Mouse (Mus musculus) heart, embryonic 10.5 days (tissue): ENCODE measurements at regions not wholly inside any gene's neighbourhood (a gene's known extent, or its start where the extent isn't known, plus 50 kb on each side); places are given as distances from the start of the nearest gene placed in this dataset.

Source experiments
- DNase-seq: peaks from one replicate; pipeline ENCODE4 v3.0.0-alpha.2; 2017; ENCODE audit warnings: low spot score
- H3K27ac ChIP-seq: fragments of 300-500 bp; sonication (generic); 2 replicates; pipeline ENCODE4 v1.5.1; 2016; ENCODE audit warnings: mild to moderate bottlenecking
- H3K27me3 ChIP-seq: fragments of 300-500 bp; sonication (generic); 2 replicates; pipeline ENCODE4 v1.6.1; 2016; ENCODE audit warnings: mild to moderate bottlenecking; ENCODE audit not compliant: poor library complexity, insufficient read depth, severe bottlenecking
- H3K36me3 ChIP-seq: fragments of 300-500 bp; sonication (generic); 2 replicates; pipeline ENCODE4 v1.6.1; 2016; ENCODE audit warnings: mild to moderate bottlenecking, moderate library complexity
- H3K4me1 ChIP-seq: fragments of 300-500 bp; sonication (generic); 2 replicates; pipeline ENCODE4 v1.6.1; 2016; ENCODE audit warnings: mild to moderate bottlenecking
- H3K4me3 ChIP-seq: fragments of 300-500 bp; sonication (generic); 2 replicates; pipeline ENCODE4 v1.5.1; 2016; ENCODE audit warnings: mild to moderate bottlenecking, moderate library complexity
- H3K9me3 ChIP-seq: fragments of 300-500 bp; sonication (generic); 2 replicates; pipeline ENCODE4 v1.6.1; 2016; ENCODE audit warnings: mild to moderate bottlenecking, moderate library complexity
- whole genome bisulfite sequencing: fragments of 180-500 bp; shearing (Covaris S2); methylation state at CpG from one replicate; pipeline ENCODE4 v1.1.7; 2016; 5-methylcytosine and 5-hydroxymethylcytosine counted together

DNA sequence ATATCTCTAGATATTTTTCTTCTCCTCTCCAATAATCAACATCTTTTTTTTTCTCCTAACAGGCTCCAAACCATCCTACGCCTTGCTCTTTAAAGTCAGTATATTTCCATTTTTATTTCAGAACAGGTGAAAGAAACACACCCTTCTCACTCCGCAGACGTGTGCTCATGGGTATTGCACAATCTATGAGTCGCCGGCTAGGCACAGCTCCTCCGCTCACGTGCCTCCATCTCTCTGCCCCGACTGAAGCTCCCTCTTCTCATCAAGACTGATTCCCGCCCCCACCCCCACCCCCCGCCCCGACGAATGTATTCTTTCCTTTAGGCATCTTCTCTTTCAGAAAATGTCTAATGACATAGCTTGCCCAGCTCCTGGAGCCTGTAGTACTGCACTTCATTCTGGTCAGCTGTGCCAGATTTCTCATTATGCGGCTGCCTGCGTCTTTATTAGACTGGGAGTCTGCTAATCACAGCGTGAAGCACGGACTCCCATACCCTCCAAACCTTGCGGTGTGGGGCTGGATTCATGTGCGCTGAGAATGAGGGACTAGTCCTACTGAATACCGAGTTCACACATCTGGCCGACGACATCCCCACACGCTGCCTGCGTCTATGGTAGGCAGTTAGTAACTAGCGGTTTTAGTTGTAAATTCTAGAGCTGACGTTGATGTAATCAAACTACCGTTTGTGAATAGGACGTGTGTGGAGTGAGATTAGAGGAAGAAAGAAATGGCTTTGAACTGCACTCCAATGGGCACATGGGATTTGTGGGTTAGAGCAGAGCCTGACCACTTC lies 327.9 kb downstream of the Adamts20 start:
- H3K36me3 ChIP-seq, result 0 out of 2 replicates have a peak, but pooled peaks cover 4% of the 10 kb centered on the region
- H3K9me3 ChIP-seq, result no peaks in the 10 kb centered on the region
- no peak overlapping the region for H3K4me3 ChIP-seq
- no peak for DNase-seq
- H3K4me1 ChIP-seq, result no peaks in the 10 kb centered on the region
- 78% methylated on average over 27 of the region's 27 CpGs for WGBS
- no peaks in the 10 kb centered on the region for H3K27me3 ChIP-seq
- no peak overlapping the region for H3K27ac ChIP-seq

DNA sequence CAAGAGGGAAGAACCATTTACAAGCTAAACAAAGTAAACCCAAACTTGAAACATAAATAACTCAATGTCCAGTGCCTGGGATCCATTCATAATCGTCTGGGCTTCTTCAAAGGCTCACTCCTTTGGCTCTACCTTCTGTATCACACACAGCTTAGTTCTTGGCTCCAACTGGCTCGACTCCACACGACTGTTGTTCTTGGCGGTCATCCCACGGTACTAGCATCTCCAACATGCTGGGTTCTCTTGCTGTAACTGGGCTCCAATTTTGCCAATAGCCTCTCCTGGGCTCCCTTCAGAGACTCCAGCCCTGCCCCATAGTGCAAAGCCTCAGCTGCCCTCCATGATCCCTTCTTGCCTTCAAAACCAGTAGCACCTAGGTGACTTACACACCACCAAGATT lies 352.4 kb downstream of the Adamts20 start:
- WGBS, result 83% methylated on average over 5 of the region's 5 CpGs
- H3K9me3 ChIP-seq, result no peaks in the 10 kb centered on the region
- H3K27ac ChIP-seq, result no peak overlapping the region
- DNase-seq, result no peak
- no peaks in the 10 kb centered on the region for H3K27me3 ChIP-seq
- H3K4me1 ChIP-seq, result no peaks in the 10 kb centered on the region
- no peaks in the 10 kb centered on the region for H3K36me3 ChIP-seq
- H3K4me3 ChIP-seq, result no peak overlapping the region

DNA sequence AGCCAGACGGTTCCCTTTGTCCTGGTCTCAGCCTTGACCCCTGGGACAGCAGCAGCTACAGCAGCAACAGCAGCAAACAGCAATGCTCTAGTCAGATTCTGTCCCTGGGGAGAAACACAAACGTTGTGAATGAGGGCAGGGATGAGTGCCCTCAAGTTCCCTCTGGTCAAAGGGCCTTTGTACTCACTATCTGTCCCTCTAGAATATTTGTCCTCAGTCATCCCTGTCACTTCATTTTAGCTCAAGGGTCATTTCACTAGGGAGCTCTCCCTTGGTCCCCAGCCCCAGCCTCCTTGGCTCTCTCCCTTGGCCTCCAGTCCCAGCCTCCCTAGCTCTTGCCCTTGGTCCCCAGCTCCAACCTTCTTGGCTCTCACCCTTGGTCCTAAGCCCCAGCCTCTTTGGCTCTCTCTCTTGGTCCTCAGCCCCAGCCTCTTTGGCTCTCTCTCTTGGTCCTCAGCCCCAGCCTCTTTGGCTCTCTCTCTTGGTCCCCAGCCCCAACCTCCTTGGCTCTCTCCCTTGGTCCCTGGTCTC lies 358.0 kb downstream of the Adamts20 start:
- no peak overlapping the region for H3K4me3 ChIP-seq
- WGBS, result 29% methylated on average over 2 of the region's 2 CpGs

DNA sequence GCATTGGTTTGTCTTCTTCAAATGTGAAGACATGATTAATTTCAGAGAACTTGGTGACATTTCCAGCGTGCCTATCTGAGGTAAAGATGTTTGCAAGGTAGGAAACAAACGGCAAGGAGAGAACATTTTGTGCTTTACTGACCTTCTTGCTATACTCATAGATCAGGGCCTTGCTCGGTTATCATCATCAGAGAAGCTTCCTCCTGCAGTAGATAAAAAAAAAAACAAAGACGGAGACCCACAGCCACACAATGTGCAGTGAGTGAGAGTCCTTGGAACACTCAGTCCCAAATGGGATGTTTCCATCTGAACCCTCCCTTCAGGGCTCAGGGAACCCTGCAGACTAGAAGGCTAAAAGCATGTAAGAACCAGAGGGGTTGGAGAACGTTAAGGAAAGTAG lies 374.6 kb downstream of the Adamts20 start:
- DNase-seq, result no peak
- no peak overlapping the region for H3K27ac ChIP-seq
- WGBS, result 68% methylated on average over 5 of the region's 5 CpGs
- H3K27me3 ChIP-seq, result no peaks in the 10 kb centered on the region
- no peaks in the 10 kb centered on the region for H3K4me1 ChIP-seq
- no peak overlapping the region for H3K4me3 ChIP-seq
- no peaks in the 10 kb centered on the region for H3K9me3 ChIP-seq
- H3K36me3 ChIP-seq, result no peaks in the 10 kb centered on the region

More for the DNA sequence above, 358.0 kb downstream of the Adamts20 start:
- Histone ChIP-seq H3K36me3 (no peaks in the 10 kb centered on the region), H3K9me3 (no peaks in the 10 kb centered on the region), H3K27ac (no peak overlapping the region), H3K4me1 (peaks cover 5% of the 10 kb centered on the region; the same call in 1 of the 2 replicates), H3K27me3 (no peaks in the 10 kb centered on the region)
- DNase-seq, result no peak

DNA sequence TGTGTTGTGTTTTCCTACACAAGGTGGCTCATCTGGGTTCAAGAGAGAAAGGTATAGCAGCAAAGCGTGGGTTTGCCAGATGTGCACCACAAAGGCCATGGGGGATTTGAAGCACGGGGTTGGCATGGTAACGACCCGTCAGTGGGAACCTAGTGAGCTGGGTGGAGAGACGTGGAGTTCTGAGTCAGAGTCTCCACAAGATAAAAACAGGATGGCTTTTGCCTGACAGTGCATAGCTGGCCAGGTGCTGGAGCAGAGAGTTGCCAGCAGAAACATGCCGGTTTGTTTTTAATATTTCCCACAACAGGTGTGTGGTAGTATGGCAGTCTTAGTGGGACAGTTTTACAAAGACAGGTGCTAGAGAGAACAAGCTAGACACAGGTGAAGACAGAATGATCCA lies 375.4 kb downstream of the Adamts20 start:
- no peaks in the 10 kb centered on the region for H3K4me1 ChIP-seq
- H3K27ac ChIP-seq, result no peak overlapping the region
- 68% methylated on average over 6 of the region's 6 CpGs for WGBS
- no peaks in the 10 kb centered on the region for H3K27me3 ChIP-seq
- no peak overlapping the region for H3K4me3 ChIP-seq
- H3K36me3 ChIP-seq, result no peaks in the 10 kb centered on the region
- no peaks in the 10 kb centered on the region for H3K9me3 ChIP-seq
- no peak for DNase-seq

DNA sequence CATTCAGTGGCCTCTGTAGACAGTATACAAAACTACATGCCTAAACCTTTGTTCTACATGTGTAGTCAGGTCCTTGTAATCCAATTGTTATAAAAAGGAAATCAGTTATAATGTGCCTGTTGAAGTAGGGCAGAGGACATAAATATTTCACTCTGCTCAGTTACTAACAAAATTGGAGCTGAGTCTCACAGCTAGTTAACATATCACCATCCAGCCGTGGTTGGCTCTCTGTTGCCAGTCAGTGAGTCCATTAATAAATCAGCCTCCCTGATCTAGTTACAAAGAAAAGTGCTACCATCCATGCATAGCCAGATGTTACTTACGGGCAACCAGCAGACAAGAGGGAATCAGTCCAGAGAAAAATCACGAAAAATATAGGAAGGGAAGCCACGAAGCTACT lies 382.8 kb downstream of the Adamts20 start:
- no peaks in the 10 kb centered on the region for H3K27me3 ChIP-seq
- 88% methylated on average over 4 of the region's 4 CpGs for WGBS
- no peaks in the 10 kb centered on the region for H3K9me3 ChIP-seq
- no peak overlapping the region for H3K27ac ChIP-seq
- no peaks in the 10 kb centered on the region for H3K36me3 ChIP-seq
- no peaks in the 10 kb centered on the region for H3K4me1 ChIP-seq
- H3K4me3 ChIP-seq, result no peak overlapping the region
- DNase-seq, result no peak

DNA sequence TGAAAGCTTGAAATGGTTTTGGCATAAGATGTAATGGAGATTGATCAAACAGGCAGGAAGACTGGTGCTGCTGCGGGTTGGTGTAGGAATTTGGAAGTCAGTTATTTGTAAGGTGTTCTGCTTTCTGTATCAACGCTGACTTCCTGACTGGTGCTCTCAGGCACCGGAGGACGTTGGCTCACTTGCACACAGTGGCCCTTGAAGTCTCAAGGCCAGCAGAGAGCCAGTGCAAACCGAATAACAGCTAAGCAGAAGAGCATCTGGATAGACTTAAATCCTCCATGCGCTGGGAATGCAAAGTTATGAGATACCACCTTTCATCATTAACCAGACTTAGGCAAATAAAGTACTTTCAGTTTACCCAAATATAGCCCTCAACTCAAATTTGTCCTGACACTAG lies 388.2 kb downstream of the Adamts20 start:
- H3K27ac ChIP-seq, result no peak overlapping the region
- no peaks in the 10 kb centered on the region for H3K36me3 ChIP-seq
- DNase-seq, result no peak
- no peaks in the 10 kb centered on the region for H3K9me3 ChIP-seq
- no peaks in the 10 kb centered on the region for H3K4me1 ChIP-seq
- H3K4me3 ChIP-seq, result no peak overlapping the region
- H3K27me3 ChIP-seq, result no peaks in the 10 kb centered on the region
- WGBS, result 77% methylated on average over 6 of the region's 6 CpGs

DNA sequence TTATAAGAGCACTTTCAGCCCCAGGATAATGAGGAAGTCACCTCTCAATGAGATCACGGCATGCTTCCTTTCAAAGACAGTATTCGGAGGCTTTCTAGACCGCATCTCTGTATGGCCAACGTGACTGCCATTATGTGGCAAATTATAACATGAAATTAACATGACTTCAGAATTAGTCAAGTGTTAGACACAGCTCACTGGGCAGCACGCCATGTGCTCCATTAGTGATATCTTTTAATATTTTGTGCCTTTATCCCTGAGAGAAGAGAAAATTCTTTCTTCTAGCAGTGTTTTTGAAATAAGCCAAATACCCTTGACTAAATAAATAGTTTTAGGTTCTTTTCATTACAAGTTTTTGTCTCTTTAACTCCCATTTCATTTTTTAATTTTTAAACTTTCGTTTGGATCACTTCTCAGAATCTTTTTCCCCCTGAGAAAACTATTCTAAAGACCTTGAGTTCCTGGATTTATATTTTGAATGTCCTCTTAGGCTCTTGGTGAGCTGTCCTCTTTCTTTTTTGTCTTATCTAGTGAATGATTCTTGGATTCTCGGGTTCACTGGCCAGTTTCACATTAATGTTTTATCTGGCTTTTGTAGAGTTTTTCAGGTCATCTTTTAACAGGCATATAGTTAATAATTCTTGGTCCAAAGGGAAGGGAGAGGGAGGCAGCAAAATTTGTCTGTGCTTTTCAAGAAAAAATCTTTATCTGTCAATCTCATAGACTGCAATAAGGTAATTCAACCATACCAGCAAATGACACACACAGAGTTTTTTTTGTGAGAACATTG lies 390.9 kb downstream of the Adamts20 start:
- no peak for DNase-seq
- no peak overlapping the region for H3K27ac ChIP-seq
- WGBS, result 81% methylated on average over 7 of the region's 7 CpGs

DNA sequence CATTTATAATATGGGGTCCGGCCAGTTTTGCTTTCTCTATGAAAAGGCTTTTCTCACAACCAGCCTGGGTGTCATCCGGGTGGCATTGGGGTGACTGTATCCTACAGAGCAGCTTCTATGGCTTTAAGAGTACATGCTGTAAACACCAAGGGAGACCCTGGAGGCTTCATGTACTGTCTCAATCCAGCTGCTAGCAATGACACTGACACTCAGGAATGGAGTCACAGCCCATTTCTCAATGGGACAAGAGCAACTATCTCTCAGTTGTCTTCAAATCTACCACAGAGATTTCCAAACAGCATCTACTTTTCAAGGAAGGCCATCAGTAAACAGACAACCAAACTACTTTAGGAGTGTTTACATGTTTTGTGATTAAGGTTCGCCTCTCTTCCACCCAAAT lies 397.5 kb downstream of the Adamts20 start:
- no peak overlapping the region for H3K27ac ChIP-seq
- no peaks in the 10 kb centered on the region for H3K9me3 ChIP-seq
- no peak for DNase-seq
- no peaks in the 10 kb centered on the region for H3K36me3 ChIP-seq
- no peak overlapping the region for H3K4me3 ChIP-seq
- 77% methylated on average over 3 of the region's 3 CpGs for WGBS
- H3K27me3 ChIP-seq, result no peaks in the 10 kb centered on the region
- no peaks in the 10 kb centered on the region for H3K4me1 ChIP-seq

More for the DNA sequence above, 390.9 kb downstream of the Adamts20 start:
- Histone ChIP-seq H3K4me1 (no peaks in the 10 kb centered on the region), H3K36me3 (no peaks in the 10 kb centered on the region), H3K4me3 (no peak overlapping the region), H3K27me3 (no peaks in the 10 kb centered on the region), H3K9me3 (no peaks in the 10 kb centered on the region)

DNA sequence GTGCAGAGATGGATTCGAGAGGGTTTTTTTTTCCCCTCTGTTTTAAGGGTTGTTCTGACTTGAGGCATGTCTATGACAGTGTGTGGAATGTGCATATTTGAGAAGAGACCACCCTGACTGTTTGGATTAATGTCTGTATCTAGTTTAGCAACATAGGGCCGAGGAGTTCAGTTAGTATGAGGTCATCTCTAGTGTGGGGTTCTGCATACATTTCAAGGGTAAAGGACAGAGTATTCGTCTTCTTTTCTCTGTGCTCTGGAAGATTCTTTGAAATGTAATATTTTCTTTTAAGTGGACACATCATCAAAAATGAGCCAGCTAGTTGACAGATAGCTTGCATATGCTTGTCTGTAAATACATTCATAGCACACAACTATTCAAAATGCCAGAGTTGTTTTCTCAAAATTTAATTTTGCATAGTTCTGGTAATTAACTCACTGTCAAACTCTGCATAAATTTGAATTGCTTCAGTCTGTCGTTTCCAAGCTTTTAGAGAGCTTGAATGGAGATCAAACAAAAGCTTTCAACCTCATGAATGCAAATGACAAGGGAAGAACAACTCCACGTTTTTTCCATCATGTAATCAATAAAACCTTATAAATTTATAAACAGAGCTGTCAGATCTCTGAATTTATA lies 415.5 kb downstream of the Adamts20 start:
- Histone ChIP-seq H3K4me1 (peaks cover 5% of the 10 kb centered on the region; the same call in 1 of the 2 replicates), H3K9me3 (no peaks in the 10 kb centered on the region), H3K4me3 (no peak overlapping the region), H3K27me3 (no peaks in the 10 kb centered on the region), H3K36me3 (no peaks in the 10 kb centered on the region), H3K27ac (no peak overlapping the region)
- 67% methylated on average over 5 of the region's 5 CpGs for WGBS
- DNase-seq, result no peak

DNA sequence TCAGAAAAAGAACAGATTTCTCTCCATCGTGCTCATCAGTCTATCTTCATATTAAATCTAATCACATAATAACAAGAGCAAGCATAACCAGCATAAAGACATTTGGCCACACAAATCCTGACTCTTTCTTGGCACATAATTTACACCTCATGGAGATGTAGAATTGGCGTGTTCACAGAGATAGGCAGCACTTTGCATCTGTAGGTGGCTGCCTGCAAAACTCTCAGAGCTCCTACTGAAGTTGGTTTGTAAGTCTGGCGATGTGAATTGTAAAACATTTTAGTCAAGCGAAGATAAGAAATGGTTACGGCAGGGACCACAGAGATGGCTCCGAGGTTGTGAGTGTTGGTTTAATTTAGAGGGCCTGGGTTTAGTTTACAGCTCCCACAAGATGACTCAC lies 419.0 kb downstream of the Adamts20 start:
- DNase-seq, result no peak
- Histone ChIP-seq H3K36me3 (no peaks in the 10 kb centered on the region), H3K9me3 (no peaks in the 10 kb centered on the region), H3K27me3 (no peaks in the 10 kb centered on the region), H3K27ac (no peak overlapping the region), H3K4me1 (peaks cover 5% of the 10 kb centered on the region; the same call in 1 of the 2 replicates), H3K4me3 (no peak overlapping the region)
- 85% methylated on average over 6 of the region's 6 CpGs for WGBS

DNA sequence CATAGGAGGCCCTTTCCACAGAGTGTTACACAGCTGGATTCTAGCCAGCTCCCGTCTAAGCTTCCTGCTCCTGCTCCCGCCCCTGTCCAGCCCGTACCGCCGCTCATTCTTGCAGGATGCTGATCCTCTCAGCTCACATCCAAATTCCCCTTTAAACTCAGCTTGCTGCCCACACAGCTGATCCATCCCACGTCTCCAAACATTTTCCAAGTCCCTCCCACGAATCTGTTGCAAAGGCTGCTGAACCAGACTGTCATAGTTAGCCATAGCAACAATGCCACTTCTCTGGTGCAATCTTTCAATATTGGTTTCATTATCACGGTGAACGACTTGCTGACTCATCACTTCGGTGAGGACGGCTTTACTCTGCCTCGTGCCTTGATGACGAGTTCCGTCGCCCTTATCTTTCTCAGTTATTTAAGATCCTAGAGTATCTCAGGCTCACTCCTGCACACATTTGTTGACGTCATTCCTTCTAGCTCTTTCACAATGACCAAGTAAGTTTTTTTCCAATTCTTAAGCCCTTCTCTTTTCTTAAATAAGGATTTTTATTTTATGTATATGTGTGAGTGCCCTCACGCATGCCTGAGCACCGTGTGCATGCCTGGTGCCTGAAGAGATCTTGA lies 420.0 kb downstream of the Adamts20 start:
- 0 out of 2 replicates have a peak overlapping the region, but pooled peaks have one; percentile 19 for H3K4me3 ChIP-seq
- peaks cover 5% of the 10 kb centered on the region; the same call in 1 of the 2 replicates for H3K4me1 ChIP-seq
- WGBS, result 53% methylated on average over 18 of the region's 18 CpGs
- no peaks in the 10 kb centered on the region for H3K36me3 ChIP-seq
- H3K27ac ChIP-seq, result no peak overlapping the region
- H3K27me3 ChIP-seq, result no peaks in the 10 kb centered on the region
- no peaks in the 10 kb centered on the region for H3K9me3 ChIP-seq
- DNase-seq, result no peak
